Mouse (Mus musculus) ES-Bruce4 (cell line): ENCODE measurements around the gene Hoxc8. TPM values are rescaled to one million over a fixed set of nuclear protein-coding genes. Genes with fewer than 3 reads are reported as not detected.

Experiments
- H3K27ac ChIP-seq: 2 replicates; pipeline ENCODE4 v1.5.1; 2012; ENCODE audit warnings: low read length, inconsistent platforms; ENCODE audit not compliant: insufficient read depth
- H3K27me3 ChIP-seq: 2 replicates; pipeline ENCODE4 v1.6.1; 2012; ENCODE audit warnings: mild to moderate bottlenecking, low read length, inconsistent platforms; ENCODE audit not compliant: control insufficient read depth, poor library complexity, insufficient read depth, severe bottlenecking
- H3K36me3 ChIP-seq: 2 replicates; pipeline ENCODE4 v1.6.1; 2012; ENCODE audit warnings: inconsistent platforms, mild to moderate bottlenecking, low read length, moderate library complexity; ENCODE audit not compliant: control insufficient read depth, poor library complexity, insufficient read depth, severe bottlenecking
- H3K4me1 ChIP-seq: one replicate; pipeline ENCODE4 v1.8.1; 2011; ENCODE audit warnings: low read length; ENCODE audit not compliant: control insufficient read depth, insufficient read depth
- H3K4me3 ChIP-seq: 2 replicates; pipeline ENCODE4 v1.5.1; 2011; ENCODE audit warnings: low read depth, mild to moderate bottlenecking, low read length
- H3K9ac ChIP-seq: 2 replicates; pipeline ENCODE4 v1.6.1; 2012; ENCODE audit warnings: low read depth, mild to moderate bottlenecking, inconsistent platforms; ENCODE audit not compliant: poor library complexity, severe bottlenecking
- H3K9me3 ChIP-seq: replicated peaks from 2 replicates; pipeline ENCODE4 v1.6.1; 2012; ENCODE audit warnings: mild to moderate bottlenecking, low read length, inconsistent platforms; ENCODE audit not compliant: control insufficient read depth, poor library complexity, insufficient read depth, severe bottlenecking
- CTCF ChIP-seq: IDR thresholded peaks from one replicate; pipeline ENCODE4 v1.8.1; 2011; ENCODE audit warnings: low read depth, low read length
- EP300 ChIP-seq: IDR thresholded peaks from 2 replicates; pipeline ENCODE4 v1.6.1; 2011; ENCODE audit warnings: low read depth, low read length; ENCODE audit not compliant: insufficient read depth
- POLR2A ChIP-seq: IDR thresholded peaks from one replicate; pipeline ENCODE4 v1.8.1; 2011; ENCODE audit warnings: low read length; ENCODE audit not compliant: insufficient read depth
- polyA plus RNA-seq: library from polyadenylated mRNA; stranded (reverse); fragments of >200 nt; gene quantifications from 2 replicates; pipeline ENCODE4 v1.2.4, GENCODE M21; 2011; ENCODE audit warnings: low read depth; ENCODE audit not compliant: missing spikeins, insufficient read depth, insufficient read length

Hoxc8 gene
- polyA plus RNA-seq, 1 experiment, result 0.45 TPM

GRCm38 (mm10) chr15:102967511-102968397 lies 22.7 kb upstream of the Hoxc8 start:
- H3K27me3 ChIP-seq, result peaks cover 45% of the 10 kb centered on the region
- H3K4me3 ChIP-seq, result no peak overlapping the region
- no peaks in the 10 kb centered on the region for H3K36me3 ChIP-seq
- TF ChIP-seq CTCF, result no peak
- no peak for TF ChIP-seq POLR2A
- TF ChIP-seq EP300, result no peak
- no peaks in the 10 kb centered on the region for H3K4me1 ChIP-seq
- no peak overlapping the region for H3K9ac ChIP-seq
- no peaks in the 10 kb centered on the region for H3K9me3 ChIP-seq
- no peak overlapping the region for H3K27ac ChIP-seq

DNA sequence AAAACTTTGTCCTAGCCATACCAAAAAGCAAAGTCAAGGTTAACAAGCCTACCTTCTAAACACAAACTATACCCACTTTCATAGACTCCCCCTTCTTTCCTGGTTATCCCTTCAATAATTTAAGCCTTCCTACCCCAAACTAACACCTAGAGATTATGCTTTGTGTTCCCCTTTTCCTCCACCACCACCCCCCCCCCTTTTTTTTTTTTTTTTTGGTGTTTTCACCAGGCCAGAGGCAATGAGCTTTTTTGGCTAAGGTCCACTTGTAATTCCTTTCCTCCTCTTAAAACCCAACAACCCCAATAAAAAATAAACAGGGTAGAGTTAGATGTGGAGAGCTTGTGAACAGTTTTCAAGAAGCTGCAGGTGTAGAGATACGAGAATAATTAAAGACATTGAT lies 21.1 kb upstream of the Hoxc8 start:
- H3K4me3 ChIP-seq, result no peak overlapping the region
- H3K4me1 ChIP-seq, result no peaks in the 10 kb centered on the region
- no peak overlapping the region for H3K9ac ChIP-seq
- peaks cover 44% of the 10 kb centered on the region for H3K27me3 ChIP-seq
- H3K36me3 ChIP-seq, result no peaks in the 10 kb centered on the region
- no peak overlapping the region for H3K27ac ChIP-seq
- TF ChIP-seq POLR2A, result no peak
- TF ChIP-seq CTCF, result no peak
- TF ChIP-seq EP300, result no peak
- H3K9me3 ChIP-seq, result no peaks in the 10 kb centered on the region

DNA sequence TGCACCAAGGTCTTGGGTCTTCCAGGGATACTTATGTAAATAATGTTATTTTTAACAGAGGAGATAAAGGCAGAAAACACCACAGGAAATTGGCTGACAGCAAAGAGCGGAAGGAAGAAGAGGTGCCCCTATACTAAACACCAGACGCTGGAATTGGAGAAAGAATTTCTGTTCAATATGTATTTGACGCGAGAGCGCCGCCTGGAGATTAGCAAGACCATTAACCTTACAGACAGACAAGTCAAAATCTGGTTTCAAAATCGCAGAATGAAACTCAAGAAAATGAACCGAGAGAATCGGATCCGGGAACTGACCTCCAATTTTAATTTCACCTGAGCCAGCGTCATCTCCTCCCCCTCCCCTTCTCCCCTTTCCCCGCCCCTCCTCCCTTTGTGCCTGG lies 19.7 kb upstream of the Hoxc8 start:
- no peak for TF ChIP-seq CTCF
- no peak for TF ChIP-seq EP300
- no peak for TF ChIP-seq POLR2A
- Histone ChIP-seq H3K4me1 (no peaks in the 10 kb centered on the region), H3K36me3 (no peaks in the 10 kb centered on the region), H3K4me3 (no peak overlapping the region), H3K27ac (no peak overlapping the region), H3K27me3 (peaks cover 43% of the 10 kb centered on the region), H3K9ac (no peak overlapping the region), H3K9me3 (no peaks in the 10 kb centered on the region)

DNA sequence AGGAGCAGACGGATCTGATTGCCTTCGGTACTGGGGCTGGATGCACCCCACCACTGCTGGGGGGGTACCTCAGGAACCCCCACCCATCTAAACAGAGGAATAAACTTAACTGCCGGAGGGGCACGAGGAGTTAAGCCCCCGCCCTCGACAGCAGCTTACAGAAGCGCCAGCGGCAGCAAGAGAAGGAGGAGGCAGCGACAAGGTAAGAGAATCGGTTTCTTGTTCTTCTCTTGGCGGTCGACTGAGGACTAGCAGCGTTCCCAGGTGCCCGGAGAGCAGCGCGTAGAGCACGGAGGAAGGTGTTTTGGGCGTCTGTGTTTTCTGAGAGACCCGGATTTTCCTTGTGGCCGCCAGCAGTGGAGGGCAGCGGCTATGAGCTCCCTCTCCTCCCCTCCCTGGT lies 18.2 kb upstream of the Hoxc8 start:
- Histone ChIP-seq H3K36me3 (no peaks in the 10 kb centered on the region), H3K9me3 (no peaks in the 10 kb centered on the region), H3K4me3 (no peak overlapping the region), H3K27me3 (peaks cover 48% of the 10 kb centered on the region), H3K27ac (no peak overlapping the region), H3K4me1 (no peaks in the 10 kb centered on the region), H3K9ac (no peak overlapping the region)
- no peak for TF ChIP-seq POLR2A
- TF ChIP-seq EP300, result no peak

GRCm38 (mm10) chr15:102972753-102973152 lies 17.7 kb upstream of the Hoxc8 start:
- H3K4me3 ChIP-seq, result no peak overlapping the region
- no peaks in the 10 kb centered on the region for H3K9me3 ChIP-seq
- H3K4me1 ChIP-seq, result no peaks in the 10 kb centered on the region
- H3K36me3 ChIP-seq, result no peaks in the 10 kb centered on the region
- no peak for TF ChIP-seq EP300
- no peak for TF ChIP-seq CTCF
- TF ChIP-seq POLR2A, result no peak
- H3K27ac ChIP-seq, result no peak overlapping the region
- H3K27me3 ChIP-seq, result peaks cover 48% of the 10 kb centered on the region
- H3K9ac ChIP-seq, result no peak overlapping the region

DNA sequence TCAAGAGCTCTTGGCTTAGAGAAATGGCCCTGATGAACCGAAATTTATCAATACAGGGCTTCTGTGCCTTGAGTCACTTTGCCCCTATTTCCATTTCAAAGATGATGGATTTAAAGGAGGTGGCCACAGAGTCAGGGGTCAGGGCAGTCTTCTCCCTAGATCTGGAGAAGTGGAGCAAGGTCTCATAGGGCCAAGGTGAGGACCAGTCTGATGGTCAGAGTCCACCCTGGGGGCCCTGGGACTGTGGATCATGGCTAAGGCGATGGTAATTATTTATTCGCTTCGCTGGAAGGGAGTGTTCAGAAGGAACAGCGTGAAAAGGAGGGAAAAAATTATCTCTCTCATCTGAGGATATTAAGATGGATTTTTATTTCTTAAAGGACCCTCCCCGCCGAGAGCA lies 15.4 kb upstream of the Hoxc8 start:
- peaks cover 54% of the 10 kb centered on the region for H3K27me3 ChIP-seq
- no peak for TF ChIP-seq EP300
- TF ChIP-seq POLR2A, result no peak
- TF ChIP-seq CTCF, result no peak
- no peak overlapping the region for H3K9ac ChIP-seq
- H3K36me3 ChIP-seq, result no peaks in the 10 kb centered on the region
- no peaks in the 10 kb centered on the region for H3K4me1 ChIP-seq
- H3K9me3 ChIP-seq, result no peaks in the 10 kb centered on the region
- no peak overlapping the region for H3K27ac ChIP-seq
- H3K4me3 ChIP-seq, result no peak overlapping the region
